Mouse (Mus musculus) stomach, postnatal 0 days (tissue): ENCODE measurements around the gene Asf1a.

ENCODE experiments used
- CTCF ChIP-seq: IDR thresholded peaks from 2 replicates; pipeline ENCODE4 v1.5.1; 2016; ENCODE audit warnings: antibody characterized with exemption, low read depth, mild to moderate bottlenecking, moderate library complexity
- EP300 ChIP-seq: optimal IDR thresholded peaks from 2 replicates; pipeline ENCODE3; 2016; ENCODE audit warnings: antibody characterized with exemption

GRCm38 (mm10) chr10:53634160-53634559 lies 37.6 kb downstream of the Asf1a start:
- TF ChIP-seq CTCF (no peak), EP300 (no peak)
